Mouse (Mus musculus): ENCODE results near the gene Phrf1.

GRCm38 (mm10) chr7:141193948-141194347 lies 34.6 kb upstream of the Phrf1 start, which contains the start of the genes Hras and Lrrc56:
- TF ChIP-seq CTCF (IDR thresholded peaks at IDR 0.05; ENCODE audit: low read depth) (no peak), EP300 (IDR thresholded peaks at IDR 0.05; ENCODE audit: low read depth) (no peak)

Data from heart, postnatal 0 days (tissue).